Mouse (Mus musculus): ENCODE results near the gene Gm867. TPM values are rescaled to one million over a fixed set of nuclear protein-coding genes. Genes with fewer than 3 reads are reported as not detected.

Gene Gm867
- polyA plus RNA-seq, 1 experiment: not detected

- no peak for DNase-seq (ENCODE audit: low spot score)
Observed at GRCm38 (mm10) chr10:75897373-75897772, 43.1 kb downstream of the Gm867 start.

- DNase-seq (ENCODE audit: low spot score): no peak
Observed at GRCm38 (mm10) chr10:75896208-75896607, 44.3 kb downstream of the Gm867 start.

GRCm38 (mm10) chr10:75895730-75896129 lies 44.7 kb downstream of the Gm867 start:
- no peak for DNase-seq (ENCODE audit: low spot score)

GRCm38 (mm10) chr10:75894601-75895000 lies 45.9 kb downstream of the Gm867 start:
- DNase-seq (ENCODE audit: low spot score): no peak

GRCm38 (mm10) chr10:75893089-75893750 lies 47.3 kb downstream of the Gm867 start, which contains the start of gene Derl3:
Gene Derl3 (plus strand): TSS chr10:75893413.
- peak; percentile 79 for DNase-seq (ENCODE audit: low spot score)

- DNase-seq (ENCODE audit: low spot score): no peak
Observed at GRCm38 (mm10) chr10:75889406-75890153, 50.9 kb downstream of the Gm867 start.

Other genes starting within 250 kb of the Gm867 start
- gene Cabin1, start 176.3 kb downstream of the Gm867 start, polyA plus RNA-seq (2012; rRNA removed): 32.9 and 41.2 TPM in 2 replicates
- 54.4 and 60.6 TPM in 2 replicates for gene Ddt, start 167.3 kb downstream of the Gm867 start, polyA plus RNA-seq (2012; rRNA removed)
- 0.40 and 0.74 TPM in 2 replicates for gene Gm20441, start 159.7 kb downstream of the Gm867 start, polyA plus RNA-seq (2012; rRNA removed)
- gene Gstt3, start 159.3 kb downstream of the Gm867 start, polyA plus RNA-seq (2012; rRNA removed): 130 and 148 TPM in 2 replicates
- gene Gstt1, start 142.1 kb downstream of the Gm867 start, polyA plus RNA-seq (2012; rRNA removed): 160 and 208 TPM in 2 replicates
- gene Gstt4, start 118.1 kb downstream of the Gm867 start, polyA plus RNA-seq (2012; rRNA removed): 0.11 TPM in 1 of 2 replicates, not detected in the other
- 107 and 144 TPM in 2 replicates for gene Gstt2, start 103.2 kb downstream of the Gm867 start, polyA plus RNA-seq (2012; rRNA removed)
- 542 and 602 TPM in 2 replicates for gene Mif, start 80.4 kb downstream of the Gm867 start, polyA plus RNA-seq (2012; rRNA removed)
- 1.0 and 1.2 TPM in 2 replicates for gene Derl3, start 47.3 kb downstream of the Gm867 start, polyA plus RNA-seq (2012; rRNA removed)
- gene Smarcb1, start 19.1 kb downstream of the Gm867 start, polyA plus RNA-seq (2012; rRNA removed): 41.7 and 46.8 TPM in 2 replicates
- 140 and 179 TPM in 2 replicates for gene Chchd10, start 7.5 kb downstream of the Gm867 start, polyA plus RNA-seq (2012; rRNA removed)
- 18.8 and 20.1 TPM in 2 replicates for gene Mmp11, start 4.2 kb downstream of the Gm867 start, polyA plus RNA-seq (2012; rRNA removed)
- gene Vpreb3, start 2.4 kb upstream of the Gm867 start, polyA plus RNA-seq (2012; rRNA removed): not detected in 2 replicates
- gene Gm5134, start 13.8 kb upstream of the Gm867 start, polyA plus RNA-seq (2012; rRNA removed): 0.04 and 0.10 TPM in 2 replicates
- gene Zfp280b, start 92.0 kb upstream of the Gm867 start, polyA plus RNA-seq (2012; rRNA removed): 8.6 TPM in 2 replicates
- gene Slc5a4b, start 170.3 kb upstream of the Gm867 start, polyA plus RNA-seq (2012; rRNA removed): not detected in 2 replicates
- gene Slc5a4a, start 206.8 kb upstream of the Gm867 start, polyA plus RNA-seq (2012; rRNA removed): not detected in 2 replicates